Mouse (Mus musculus) embryonic fibroblast, embryonic 13.5 days (primary cell): ENCODE measurements at regions not wholly inside any gene's neighbourhood (a gene's known extent, or its start where the extent isn't known, plus 50 kb on each side); places are given as distances from the start of the nearest gene placed in this dataset.
A peak's percentile ranks its signal among the peaks of the same experiment; 100 is the strongest.
"Not testable (repeated sequence)": the region's sequence is repeated elsewhere in the genome, so short reads cannot be mapped to it uniquely, and the experiment has no call there.

Experiments
- H3K27ac ChIP-seq: 2 replicates; pipeline ENCODE4 v1.5.1; 2012; ENCODE audit warnings: low read length, control low read depth, inconsistent platforms; ENCODE audit not compliant: insufficient read depth
- H3K4me1 ChIP-seq: 2 replicates; pipeline ENCODE4 v1.6.1; 2011; ENCODE audit warnings: low read length; ENCODE audit not compliant: control insufficient read depth, insufficient read depth
- H3K4me3 ChIP-seq: 2 replicates; pipeline ENCODE4 v1.5.1; 2011; ENCODE audit warnings: mild to moderate bottlenecking, control low read depth, low read length; ENCODE audit not compliant: insufficient read depth
- CTCF ChIP-seq: IDR thresholded peaks from 2 replicates; pipeline ENCODE4 v1.5.1; 2011; ENCODE audit warnings: mild to moderate bottlenecking, control low read depth, low read length, moderate library complexity, borderline replicate concordance; ENCODE audit not compliant: insufficient read depth
- POLR2A ChIP-seq: IDR thresholded peaks from 2 replicates; pipeline ENCODE4 v1.6.1; 2011; ENCODE audit warnings: low read depth, mild to moderate bottlenecking, control low read depth, low read length, moderate library complexity

- no peak overlapping the region for H3K27ac ChIP-seq
- no peak overlapping the region for H3K4me3 ChIP-seq
- TF ChIP-seq CTCF = no peak
- no peak for TF ChIP-seq POLR2A
Observed at GRCm38 (mm10) chr14:14515918-14516317, 114.8 kb downstream of the Olfr721-ps1 start.

GRCm38 (mm10) chr14:14518027-14518426 is 116.9 kb downstream of the Olfr721-ps1 start:
- TF ChIP-seq POLR2A (no peak), CTCF (no peak)
- H3K4me1 ChIP-seq = peaks cover 13% of the 10 kb centered on the region

More at GRCm38 (mm10) chr14:14515918-14516317, 114.8 kb downstream of the Olfr721-ps1 start:
- peaks cover 13% of the 10 kb centered on the region for H3K4me1 ChIP-seq

GRCm38 (mm10) chr14:14518841-14519240 is 117.7 kb downstream of the Olfr721-ps1 start:
- Histone ChIP-seq H3K4me3 (no peak overlapping the region), H3K4me1 (peaks cover 13% of the 10 kb centered on the region), H3K27ac (peak overlapping the region; percentile 78)
- TF ChIP-seq POLR2A = no peak
- TF ChIP-seq CTCF = no peak

More at GRCm38 (mm10) chr14:14518027-14518426, 116.9 kb downstream of the Olfr721-ps1 start:
- H3K4me3 ChIP-seq = no peak overlapping the region
- H3K27ac ChIP-seq = no peak overlapping the region

- Histone ChIP-seq H3K4me1 (peaks cover 11% of the 10 kb centered on the region), H3K4me3 (no peak overlapping the region), H3K27ac (no peak overlapping the region)
- TF ChIP-seq POLR2A (no peak), CTCF (no peak)
Observed at GRCm38 (mm10) chr14:14520195-14520594, 119.1 kb downstream of the Olfr721-ps1 start.

DNA sequence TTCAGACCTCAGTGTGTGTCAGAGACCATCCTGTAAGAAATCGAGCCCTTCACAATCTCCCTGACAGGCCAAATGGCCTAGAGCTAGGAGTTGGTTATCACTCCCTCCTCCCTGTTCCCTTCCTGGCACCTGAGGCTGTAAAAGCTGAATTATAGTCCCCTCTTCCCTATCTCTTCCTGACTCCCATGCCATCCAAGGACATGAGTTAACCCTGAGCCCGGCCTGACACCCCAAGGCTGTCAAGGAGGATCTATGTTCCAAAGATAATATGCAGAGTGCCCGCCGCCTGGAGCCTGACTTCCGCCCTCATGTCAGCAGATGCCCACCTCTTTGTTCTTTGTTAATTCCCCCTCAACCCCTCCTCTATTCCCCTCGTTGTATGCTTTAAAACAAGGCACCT is 120.2 kb downstream of the Olfr721-ps1 start:
- H3K27ac ChIP-seq, H3K4me3 ChIP-seq, H3K4me1 ChIP-seq: not testable (repeated sequence)

DNA sequence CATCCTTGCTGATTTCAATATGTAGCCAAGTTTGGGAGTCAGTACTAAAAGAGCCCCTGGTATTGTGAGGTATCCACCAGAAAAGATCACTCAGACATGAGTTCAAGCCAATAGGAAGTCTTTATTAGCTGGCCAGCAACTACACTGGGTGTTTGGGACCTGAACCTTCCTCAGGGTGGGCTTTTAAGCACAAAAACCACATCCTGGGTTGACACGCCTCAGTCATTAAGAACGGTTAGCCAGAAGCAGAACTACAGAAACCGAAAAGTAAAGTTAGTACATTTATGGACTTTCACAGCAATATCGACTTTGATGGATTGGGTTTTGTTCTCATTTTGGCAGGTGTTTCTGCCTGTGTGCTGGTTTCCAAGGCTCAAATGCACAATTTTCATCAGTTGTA is 124.1 kb downstream of the Olfr721-ps1 start:
- TF ChIP-seq POLR2A (no peak), CTCF (no peak)
- Histone ChIP-seq H3K4me3 (no peak overlapping the region), H3K27ac (no peak overlapping the region), H3K4me1 (no peaks in the 10 kb centered on the region)

DNA sequence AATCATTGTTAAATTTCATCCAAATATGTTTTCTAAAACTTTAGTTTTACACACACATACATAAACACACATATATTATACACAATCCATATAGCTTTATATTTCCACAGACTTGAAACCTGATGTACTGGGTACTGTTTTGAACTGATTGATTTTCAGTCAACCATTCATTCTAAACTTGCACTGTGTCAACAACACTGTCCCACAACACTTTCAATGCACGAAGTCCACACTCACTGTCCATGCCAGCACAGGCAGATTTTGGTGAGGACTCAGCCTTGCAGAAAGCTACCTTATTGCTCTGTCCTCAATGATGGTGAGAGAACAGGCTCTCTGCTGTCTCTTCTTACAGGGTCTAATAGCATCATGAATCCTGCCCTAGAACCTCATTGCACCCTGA is 127.3 kb downstream of the Olfr721-ps1 start:
- TF ChIP-seq CTCF (no peak), POLR2A (no peak)
- no peaks in the 10 kb centered on the region for H3K4me1 ChIP-seq
- H3K4me3 ChIP-seq = no peak overlapping the region
- no peak overlapping the region for H3K27ac ChIP-seq

GRCm38 (mm10) chr14:14541206-14541605 is 140.1 kb downstream of the Olfr721-ps1 start:
- TF ChIP-seq POLR2A (no peak), CTCF (no peak)
- Histone ChIP-seq H3K4me3 (no peak overlapping the region), H3K27ac (no peak overlapping the region), H3K4me1 (no peaks in the 10 kb centered on the region)

GRCm38 (mm10) chr14:14541705-14542104 is 140.6 kb downstream of the Olfr721-ps1 start:
- no peak for TF ChIP-seq POLR2A
- TF ChIP-seq CTCF = no peak
- H3K4me3 ChIP-seq = no peak overlapping the region

GRCm38 (mm10) chr14:14544236-14544635 is 143.1 kb downstream of the Olfr721-ps1 start:
- Histone ChIP-seq H3K4me1 (no peaks in the 10 kb centered on the region), H3K4me3 (no peak overlapping the region)
- TF ChIP-seq POLR2A (no peak), CTCF (no peak)

More at GRCm38 (mm10) chr14:14541705-14542104, 140.6 kb downstream of the Olfr721-ps1 start:
- Histone ChIP-seq H3K27ac (no peak overlapping the region), H3K4me1 (no peaks in the 10 kb centered on the region)

GRCm38 (mm10) chr14:14552201-14552600 is 149.9 kb upstream of the Slc4a7 start:
- Histone ChIP-seq H3K27ac (no peak overlapping the region), H3K4me3 (no peak overlapping the region), H3K4me1 (no peaks in the 10 kb centered on the region)
- no peak for TF ChIP-seq POLR2A
- no peak for TF ChIP-seq CTCF

More at GRCm38 (mm10) chr14:14544236-14544635, 143.1 kb downstream of the Olfr721-ps1 start:
- H3K27ac ChIP-seq = no peak overlapping the region
